Mouse (Mus musculus): ENCODE measurements around the gene Rhox4d. TPM values are rescaled to one million over a fixed set of nuclear protein-coding genes. Genes with fewer than 3 reads are reported as not detected.
"Not testable (repeated sequence)": the region's sequence is repeated elsewhere in the genome, so short reads cannot be mapped to it uniquely, and the experiment has no call there.

The Rhox4d gene
- not detected in 2 replicates for polyA plus RNA-seq (2012; rRNA removed)

DNA sequence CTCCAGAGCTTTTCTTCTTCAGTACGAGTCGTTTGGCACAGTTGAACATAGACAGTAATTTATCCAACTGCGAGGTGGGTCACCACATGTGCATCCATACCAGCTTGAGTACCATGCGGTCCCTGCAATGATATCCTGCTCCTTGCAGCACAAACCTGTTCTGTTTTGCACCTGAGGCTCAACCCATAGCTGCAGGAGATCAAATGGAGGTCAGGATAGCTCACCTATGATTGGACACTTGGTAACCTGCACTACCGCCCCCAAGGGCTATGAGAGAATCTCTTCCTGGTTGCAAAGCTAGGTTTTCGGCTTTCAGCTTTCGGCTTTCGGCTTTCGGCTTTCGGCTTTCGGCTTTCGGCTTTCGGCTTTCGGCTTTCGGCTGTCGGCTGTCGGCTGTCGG is at the start of gene Rhox4d:
Rhox4d (plus strand) TSS at position 301 of the 400 bp plus-strand sequence.
- not testable (repeated sequence) for H3K27ac ChIP-seq (ENCODE audit: insufficient read depth, low read length); H3K4me1 ChIP-seq (ENCODE audit: control insufficient read depth, insufficient read depth, low read length)

DNA sequence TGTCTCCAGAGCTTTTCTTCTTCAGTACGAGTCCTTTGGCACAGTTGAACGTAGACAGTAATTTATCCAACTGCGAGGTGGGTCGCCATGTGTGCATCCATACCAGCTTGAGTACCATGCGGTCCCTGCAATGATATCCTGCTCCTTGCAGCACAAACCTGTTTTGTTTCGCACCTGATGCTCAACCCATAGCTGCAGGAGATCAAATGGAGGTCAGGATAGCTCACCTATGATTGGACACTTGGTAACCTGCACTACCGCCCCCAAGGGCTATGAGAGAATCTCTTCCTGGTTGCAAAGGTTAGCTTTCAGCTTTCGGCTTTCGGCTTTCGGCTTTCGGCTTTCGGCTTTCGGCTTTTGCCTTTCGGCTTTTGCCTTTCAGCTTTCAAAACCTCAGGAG is 34.1 kb upstream of the Rhox4d start, which contains the start of gene Rhox4c:
Rhox4c (plus strand) TSS at position 301 of the 400 bp plus-strand sequence.
- not testable (repeated sequence) for H3K27ac ChIP-seq (ENCODE audit: insufficient read depth, low read length); H3K4me1 ChIP-seq (ENCODE audit: control insufficient read depth, insufficient read depth, low read length); H3K4me3 ChIP-seq (ENCODE audit: insufficient read depth, low read length)

More for the DNA sequence above, at the start of gene Rhox4d:
- H3K4me3 ChIP-seq (ENCODE audit: insufficient read depth, low read length), result not testable (repeated sequence)

DNA sequence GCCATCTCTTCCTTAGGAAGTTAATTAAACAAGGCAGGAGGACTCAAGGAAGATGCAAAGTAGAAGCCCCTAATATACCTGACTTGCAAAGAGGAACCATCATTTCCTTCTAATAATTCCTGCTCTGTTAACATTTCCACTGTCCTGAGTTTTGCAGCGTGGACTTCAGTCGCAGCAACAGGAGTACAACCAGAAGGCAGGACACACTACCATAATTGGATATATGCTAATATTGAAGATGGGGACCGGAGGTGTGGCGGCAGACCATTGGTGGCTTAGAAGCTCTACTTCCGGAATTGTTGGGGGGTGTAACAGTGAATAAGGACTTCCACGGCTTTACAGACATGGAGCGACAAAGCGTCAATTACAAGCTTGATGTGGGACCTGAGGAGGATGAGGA is 16.0 kb downstream of the Rhox4d start, which contains the start of gene Rhox2e:
Rhox2e (plus strand) TSS at position 301 of the 400 bp plus-strand sequence.
- H3K27ac ChIP-seq (ENCODE audit: insufficient read depth, low read length); H3K4me1 ChIP-seq (ENCODE audit: control insufficient read depth, insufficient read depth, low read length): not testable (repeated sequence)

DNA sequence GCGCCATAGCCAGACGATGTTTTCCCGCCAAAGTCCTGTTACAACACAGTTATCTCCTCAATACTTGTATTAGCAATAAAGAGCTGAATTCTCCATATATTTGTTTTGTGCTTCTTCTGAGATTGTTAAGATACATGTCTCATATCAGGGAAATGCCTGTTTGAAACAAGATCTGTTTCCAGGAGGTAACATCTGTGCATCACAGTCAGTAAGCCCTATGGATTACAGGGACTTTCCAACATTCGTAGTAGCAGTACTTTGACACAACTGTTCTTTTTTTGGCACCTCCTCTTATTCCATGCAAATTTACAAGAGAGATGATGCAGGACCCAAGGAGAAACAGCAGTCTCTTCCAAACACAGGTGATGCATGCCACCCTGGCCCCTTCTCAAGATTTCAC is 27.6 kb downstream of the Rhox4d start, which contains the start of gene Rhox3e:
Rhox3e (plus strand) TSS at position 301 of the 400 bp plus-strand sequence.
- H3K4me3 ChIP-seq (ENCODE audit: insufficient read depth, low read length); H3K4me1 ChIP-seq (ENCODE audit: control insufficient read depth, insufficient read depth, low read length); H3K27ac ChIP-seq (ENCODE audit: insufficient read depth, low read length): not testable (repeated sequence)

More for the DNA sequence above, 16.0 kb downstream of the Rhox4d start, which contains the start of gene Rhox2e:
- not testable (repeated sequence) for H3K4me3 ChIP-seq (ENCODE audit: insufficient read depth, low read length)

DNA sequence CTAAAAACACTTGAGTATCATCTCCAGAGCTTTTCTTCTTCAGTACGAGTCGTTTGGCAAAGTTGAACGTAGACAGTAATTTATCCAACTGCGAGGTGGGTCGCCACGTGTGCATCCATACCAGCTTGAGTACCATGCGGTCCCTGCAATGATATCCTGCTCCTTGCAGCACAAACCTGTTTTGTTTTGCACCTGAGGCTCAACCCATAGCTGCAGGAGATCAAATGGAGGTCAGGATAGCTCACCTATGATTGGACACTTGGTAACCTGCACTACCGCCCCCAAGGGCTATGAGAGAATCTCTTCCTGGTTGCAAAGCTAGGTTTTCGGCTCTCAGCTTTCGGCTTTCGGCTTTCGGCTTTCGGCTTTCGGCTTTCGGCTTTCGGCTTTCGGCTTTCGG is 43.0 kb downstream of the Rhox4d start, which contains the start of gene Rhox4e:
Rhox4e (plus strand) TSS at position 301 of the 400 bp plus-strand sequence.
- not testable (repeated sequence) for H3K27ac ChIP-seq (ENCODE audit: insufficient read depth, low read length); H3K4me3 ChIP-seq (ENCODE audit: insufficient read depth, low read length); H3K4me1 ChIP-seq (ENCODE audit: control insufficient read depth, insufficient read depth, low read length)

Other genes with a start within 250 kb of the Rhox4d start
- not detected in 2 replicates for gene Rhox4a, start 249.0 kb upstream of the Rhox4d start, polyA plus RNA-seq (2012; rRNA removed)
- gene Rhox3a2, start 134.3 kb upstream of the Rhox4d start, polyA plus RNA-seq (2012; rRNA removed), result not detected in 2 replicates
- gene Rhox4a2, start 123.5 kb upstream of the Rhox4d start, polyA plus RNA-seq (2012; rRNA removed), result not detected in 2 replicates
- gene Rhox2b, start 102.3 kb upstream of the Rhox4d start, polyA plus RNA-seq (2012; rRNA removed), result not detected in 2 replicates
- not detected in 2 replicates for gene Rhox4b, start 81.9 kb upstream of the Rhox4d start, polyA plus RNA-seq (2012; rRNA removed)
- gene Rhox2c, start 60.7 kb upstream of the Rhox4d start, polyA plus RNA-seq (2012; rRNA removed), result not detected in 2 replicates
- not detected in 2 replicates for gene Rhox3c, start 55.8 kb upstream of the Rhox4d start, polyA plus RNA-seq (2012; rRNA removed)
- gene Rhox4c, start 34.0 kb upstream of the Rhox4d start, polyA plus RNA-seq (2012; rRNA removed), result not detected in 2 replicates
- gene Rhox2d, start 20.9 kb upstream of the Rhox4d start, polyA plus RNA-seq (2012; rRNA removed), result not detected in 2 replicates
- not detected in 2 replicates for gene Rhox2e, start 16.1 kb downstream of the Rhox4d start, polyA plus RNA-seq (2012; rRNA removed)
- gene Rhox3e, start 27.7 kb downstream of the Rhox4d start, polyA plus RNA-seq (2012; rRNA removed), result not detected in 2 replicates
- not detected in 2 replicates for gene Rhox4e, start 43.1 kb downstream of the Rhox4d start, polyA plus RNA-seq (2012; rRNA removed)
- not detected in 2 replicates for gene Rhox2f, start 57.0 kb downstream of the Rhox4d start, polyA plus RNA-seq (2012; rRNA removed)
- gene Rhox3f, start 66.6 kb downstream of the Rhox4d start, polyA plus RNA-seq (2012; rRNA removed), result not detected in 2 replicates
- not detected in 2 replicates for gene Rhox4f, start 93.3 kb downstream of the Rhox4d start, polyA plus RNA-seq (2012; rRNA removed)
- gene Rhox3g, start 114.3 kb downstream of the Rhox4d start, polyA plus RNA-seq (2012; rRNA removed), result not detected in 2 replicates
- not detected in 2 replicates for gene Rhox2g, start 129.1 kb downstream of the Rhox4d start, polyA plus RNA-seq (2012; rRNA removed)
- not detected in 2 replicates for gene Rhox4g, start 137.0 kb downstream of the Rhox4d start, polyA plus RNA-seq (2012; rRNA removed)
- gene Rhox3h, start 154.4 kb downstream of the Rhox4d start, polyA plus RNA-seq (2012; rRNA removed), result not detected in 2 replicates
- not detected in 2 replicates for gene Rhox2h, start 158.9 kb downstream of the Rhox4d start, polyA plus RNA-seq (2012; rRNA removed)